Mouse (Mus musculus) G1E (cell line): ENCODE results near the gene Krt80.

Source experiments
- CTCF ChIP-seq: IDR thresholded peaks from 2 replicates; pipeline ENCODE4 v1.5.1; 2012; ENCODE audit warnings: low read depth, low read length, inconsistent platforms, mixed read lengths
- GATA1 ChIP-seq: IDR thresholded peaks from 2 replicates; pipeline ENCODE4 v1.6.1; 2012; ENCODE audit warnings: borderline replicate concordance, low read length, inconsistent platforms, mixed read lengths
- GATA2 ChIP-seq: IDR thresholded peaks from 2 replicates; pipeline ENCODE4 v1.6.1; 2012; ENCODE audit warnings: low read depth, low read length, inconsistent platforms, borderline replicate concordance
- POLR2AphosphoS5 ChIP-seq: IDR thresholded peaks from 2 replicates; pipeline ENCODE4 v1.6.1; 2012; ENCODE audit warnings: low read depth, low read length, inconsistent platforms; ENCODE audit not compliant: insufficient replicate concordance
- TAL1 ChIP-seq: conservative IDR thresholded peaks from 2 replicates; pipeline ENCODE4 v1.6.1; 2012; ENCODE audit warnings: low read depth, low read length, inconsistent platforms, mixed read lengths

DNA sequence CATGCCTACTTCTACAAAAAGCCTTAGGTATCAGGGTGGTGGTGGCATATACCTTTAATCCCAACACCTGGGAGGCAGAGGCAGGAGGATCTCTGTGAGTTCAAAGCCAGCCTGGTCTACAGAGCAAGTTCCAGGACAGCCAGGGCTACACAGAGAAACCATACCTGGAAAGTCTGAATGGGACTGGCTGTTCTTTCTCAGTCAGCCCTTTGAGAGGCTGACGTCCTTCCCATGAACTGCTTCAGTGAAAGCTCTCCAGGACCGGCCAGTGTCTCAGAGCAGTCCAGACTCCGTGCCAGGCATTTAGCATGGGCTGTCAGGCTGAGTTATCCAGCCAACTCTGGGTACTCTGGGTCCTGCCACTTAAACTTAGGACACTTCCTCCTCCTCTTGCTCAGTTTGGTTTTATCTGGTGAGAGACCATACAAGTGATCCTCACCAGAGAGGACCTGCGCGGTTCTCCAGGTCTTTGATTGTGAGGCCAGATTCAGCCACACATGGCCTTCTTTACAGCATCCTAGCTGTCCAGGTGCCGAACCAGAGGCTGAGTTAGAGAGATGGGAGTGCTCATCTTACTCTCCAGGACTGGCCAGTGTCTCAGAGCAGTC lies 49.8 kb downstream of the Krt80 start:
- TF ChIP-seq CTCF: no peak
- TF ChIP-seq TAL1: no peak
- TF ChIP-seq GATA2: no peak
- no peak for TF ChIP-seq GATA1
- no peak for TF ChIP-seq POLR2AphosphoS5
